Mouse (Mus musculus) Patski (cell line): ENCODE data around the gene Cpsf4l. TPM values are rescaled to one million over a fixed set of nuclear protein-coding genes. Genes with fewer than 3 reads are reported as not detected.

Source experiments
- ATAC-seq: fragments of 100-300 bp; one replicate; pipeline ENCODE4 v1.8.0; 2021
- CTCF ChIA-PET: fragments of 350-600 bp; sonication (Branson Sonifier 250); formaldehyde crosslinking; loops from one replicate; lab custom pipeline; 2022; ENCODE audit warnings: inconsistent platforms; lab: Charles Lee
- POLR2A ChIA-PET: fragments of 350-600 bp; sonication (Branson Sonifier 250); formaldehyde crosslinking; loops from one replicate; lab custom pipeline; 2022; ENCODE audit warnings: antibody characterized with exemption, inconsistent platforms; lab: Charles Lee
- DNase-seq: peaks from one replicate; pipeline ENCODE4 v3.0.0-alpha.2; 2011; ENCODE audit warnings: low read depth, low spot score
- H3K27me3 ChIP-seq: fragments of 371-371 bp; one replicate; pipeline ENCODE4 v1.5.1; 2021
- CTCF ChIP-seq: fragments of 100-300 bp; IDR thresholded peaks from one replicate; pipeline ENCODE4 v1.5.1; 2021
- in situ Hi-C: fragments of 300-500 bp; cut with MboI; formaldehyde crosslinking; loops from 3 replicates; pipeline ENCODE4 v1.11.1; 2018; ENCODE audit warnings: low pct_unique_long_range_greater_than_20kb, mixed read lengths
- polyA plus RNA-seq: library from polyadenylated mRNA; unstranded; gene quantifications from one replicate; pipeline ENCODE4 v1.2.3, GENCODE M21; 2021

Gene Cpsf4l
- polyA plus RNA-seq, 1 experiment from 2014 or later = 0.27 TPM

- no peak for TF ChIP-seq CTCF
- in situ Hi-C loops = no loop called here
- no peaks in the 10 kb centered on the region for H3K27me3 ChIP-seq
- no peak for DNase-seq
- ATAC-seq = no peak
- ChIA-PET CTCF (no interaction called here), POLR2A (no interaction called here)
These were observed 51.5 kb downstream of the Cpsf4l start for GRCm38 (mm10) chr11:113658319-113658718.

- ChIA-PET CTCF (interaction anchor here (1.0 to 1.2 kb wide), 3 partner anchors 22 to 46 kb away, joined by 3 read pairs; no protein-coding TSS in a partner anchor), POLR2A (no interaction called here)
- no peak for DNase-seq
- in situ Hi-C loops = no loop called here
- no peak for TF ChIP-seq CTCF
- no peaks in the 10 kb centered on the region for H3K27me3 ChIP-seq
- no peak for ATAC-seq
These were observed 52.6 kb downstream of the Cpsf4l start for GRCm38 (mm10) chr11:113657221-113657620.

GRCm38 (mm10) chr11:113656511-113656932 is 53.3 kb downstream of the Cpsf4l start:
- TF ChIP-seq CTCF = no peak
- ATAC-seq = peak; percentile 24
- POLR2A ChIA-PET = no interaction called here
- in situ Hi-C loops = no loop called here
- DNase-seq = no peak
- CTCF ChIA-PET = interaction anchor here (1.0 to 1.3 kb wide), 4 partner anchors 11 to 47 kb away, joined by 3 read pairs; no protein-coding TSS in a partner anchor
- no peaks in the 10 kb centered on the region for H3K27me3 ChIP-seq

GRCm38 (mm10) chr11:113654561-113655270 is 55.1 kb downstream of the Cpsf4l start:
- ChIA-PET CTCF (interaction anchor here (0.9 to 3.1 kb wide), 4 partner anchors 10 to 358 kb away, joined by 3 to 10 read pairs (median 4); no protein-coding TSS in a partner anchor), POLR2A (interaction anchor here (0.9 kb wide), 1 partner anchor 30 kb away, joined by 3 read pairs; the partner anchor contains the start of genes D11Wsu47e and Fam104a)
- no peak for TF ChIP-seq CTCF
- no peak for ATAC-seq
- in situ Hi-C loops = loop anchor here (5.0 kb wide), 1 partner anchor 158 kb away; no protein-coding TSS in a partner anchor
- no peak for DNase-seq
- H3K27me3 ChIP-seq = no peaks in the 10 kb centered on the region

GRCm38 (mm10) chr11:113654105-113654504 is 55.7 kb downstream of the Cpsf4l start:
- H3K27me3 ChIP-seq = no peaks in the 10 kb centered on the region
- ATAC-seq (no peak), DNase-seq (no peak)
- CTCF ChIA-PET = interaction anchor here (0.9 to 3.1 kb wide), 4 partner anchors 10 to 358 kb away, joined by 3 to 10 read pairs (median 4); no protein-coding TSS in a partner anchor
- in situ Hi-C loops = loop anchor here (5.0 kb wide), 1 partner anchor 158 kb away; no protein-coding TSS in a partner anchor
- POLR2A ChIA-PET = interaction anchor here (0.9 kb wide), 1 partner anchor 30 kb away, joined by 3 read pairs; the partner anchor contains the start of genes D11Wsu47e and Fam104a
- TF ChIP-seq CTCF = no peak

GRCm38 (mm10) chr11:113652516-113652915 is 57.3 kb downstream of the Cpsf4l start:
- in situ Hi-C loops = loop anchor here (5.0 kb wide), 1 partner anchor 160 kb away; no protein-coding TSS in a partner anchor
- CTCF ChIA-PET = interaction anchor here (1.3 to 3.1 kb wide), 5 partner anchors 12 to 164 kb away, joined by 3 to 10 read pairs (median 4); no protein-coding TSS in a partner anchor
- POLR2A ChIA-PET = interaction anchor here (1.5 kb wide), 1 partner anchor 26 kb away, joined by 3 read pairs; no protein-coding TSS in a partner anchor
- ATAC-seq (no peak), DNase-seq (no peak)
- no peak for TF ChIP-seq CTCF
- H3K27me3 ChIP-seq = no peaks in the 10 kb centered on the region

- in situ Hi-C loops = loop anchor here (5.0 kb wide), 1 partner anchor 160 kb away; no protein-coding TSS in a partner anchor
- DNase-seq (no peak), ATAC-seq (no peak)
- POLR2A ChIA-PET = interaction anchor here (0.6 to 1.5 kb wide), 2 partner anchors 14 to 26 kb away, joined by 3 to 4 read pairs; no protein-coding TSS in a partner anchor
- H3K27me3 ChIP-seq = no peaks in the 10 kb centered on the region
- peak; percentile 71 for TF ChIP-seq CTCF
- CTCF ChIA-PET = interaction anchor here (1.0 to 3.1 kb wide), 8 partner anchors 8 to 478 kb away, joined by 3 to 10 read pairs (median 5); no protein-coding TSS in a partner anchor
These were observed 57.9 kb downstream of the Cpsf4l start for GRCm38 (mm10) chr11:113651907-113652273.

DNA sequence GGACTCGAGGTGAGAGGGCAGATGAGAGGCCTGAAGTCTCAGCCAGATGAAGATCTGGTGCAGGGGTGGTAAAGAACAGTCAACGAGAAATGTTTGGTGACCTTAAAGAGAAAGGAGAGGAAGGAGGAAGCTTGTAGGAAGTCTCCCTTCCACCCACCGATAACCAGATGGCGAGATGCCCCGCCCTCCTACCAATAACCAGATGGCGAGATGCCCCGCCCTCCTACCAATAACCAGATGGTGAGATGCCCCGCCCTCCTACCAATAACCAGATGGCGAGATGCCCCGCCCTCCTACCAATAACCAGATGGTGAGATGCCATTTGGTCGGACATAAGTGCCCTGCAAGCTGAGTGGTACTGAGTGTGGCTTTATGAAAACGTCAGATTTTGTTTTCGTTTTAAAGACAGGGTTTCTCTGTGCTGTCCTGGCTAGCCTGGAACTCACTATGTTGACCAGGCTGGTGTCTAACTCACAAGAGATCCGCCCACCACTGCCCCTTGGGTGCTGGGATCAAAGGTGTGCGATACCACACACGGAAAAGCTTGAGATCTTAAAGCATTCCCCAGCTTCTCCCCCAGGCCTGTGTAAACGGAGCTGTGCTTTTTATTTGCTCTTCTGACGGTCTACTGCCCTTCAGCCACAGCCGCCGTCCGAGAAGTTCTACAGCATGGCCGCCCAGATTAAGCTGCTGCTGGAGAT is 58.5 kb downstream of the Cpsf4l start:
- no peak for ATAC-seq
- ChIA-PET CTCF (interaction anchor here (1.0 to 3.1 kb wide), 8 partner anchors 9 to 477 kb away, joined by 3 to 10 read pairs (median 5); no protein-coding TSS in a partner anchor), POLR2A (interaction anchor here (0.6 to 1.5 kb wide), 2 partner anchors 14 to 27 kb away, joined by 3 to 4 read pairs; no protein-coding TSS in a partner anchor)
- in situ Hi-C loops = loop anchor here (5.0 kb wide), 1 partner anchor 161 kb away; no protein-coding TSS in a partner anchor
- TF ChIP-seq CTCF = no peak
- no peaks in the 10 kb centered on the region for H3K27me3 ChIP-seq
- DNase-seq = no peak

- in situ Hi-C loops = loop anchor here (5.0 to 25.0 kb wide), 3 partner anchors 163 to 1487 kb away; no protein-coding TSS in a partner anchor
- POLR2A ChIA-PET = interaction anchor here (1.0 kb wide), 1 partner anchor 353 kb away, joined by 3 read pairs; no protein-coding TSS in a partner anchor
- TF ChIP-seq CTCF = no peak
- peak; percentile 37 for ATAC-seq
- no peaks in the 10 kb centered on the region for H3K27me3 ChIP-seq
- no peak for DNase-seq
- CTCF ChIA-PET = interaction anchor here (1.0 to 2.3 kb wide), 2 partner anchors 29 to 162 kb away, joined by 3 to 4 read pairs; no protein-coding TSS in a partner anchor
These were observed 60.2 kb downstream of the Cpsf4l start, which contains the start of gene Slc39a11 for GRCm38 (mm10) chr11:113649353-113650210. Gene Slc39a11, minus strand, starts transcription at chr11:113650079.
